Mouse (Mus musculus): Measurements from ENCODE around the gene Pde4d. TPM values are rescaled to one million over a fixed set of nuclear protein-coding genes. Genes with fewer than 3 reads are reported as not detected.

Gene Pde4d
- polyA plus RNA-seq, 1 experiment from 2014 or later = 14.8 TPM

DNA sequence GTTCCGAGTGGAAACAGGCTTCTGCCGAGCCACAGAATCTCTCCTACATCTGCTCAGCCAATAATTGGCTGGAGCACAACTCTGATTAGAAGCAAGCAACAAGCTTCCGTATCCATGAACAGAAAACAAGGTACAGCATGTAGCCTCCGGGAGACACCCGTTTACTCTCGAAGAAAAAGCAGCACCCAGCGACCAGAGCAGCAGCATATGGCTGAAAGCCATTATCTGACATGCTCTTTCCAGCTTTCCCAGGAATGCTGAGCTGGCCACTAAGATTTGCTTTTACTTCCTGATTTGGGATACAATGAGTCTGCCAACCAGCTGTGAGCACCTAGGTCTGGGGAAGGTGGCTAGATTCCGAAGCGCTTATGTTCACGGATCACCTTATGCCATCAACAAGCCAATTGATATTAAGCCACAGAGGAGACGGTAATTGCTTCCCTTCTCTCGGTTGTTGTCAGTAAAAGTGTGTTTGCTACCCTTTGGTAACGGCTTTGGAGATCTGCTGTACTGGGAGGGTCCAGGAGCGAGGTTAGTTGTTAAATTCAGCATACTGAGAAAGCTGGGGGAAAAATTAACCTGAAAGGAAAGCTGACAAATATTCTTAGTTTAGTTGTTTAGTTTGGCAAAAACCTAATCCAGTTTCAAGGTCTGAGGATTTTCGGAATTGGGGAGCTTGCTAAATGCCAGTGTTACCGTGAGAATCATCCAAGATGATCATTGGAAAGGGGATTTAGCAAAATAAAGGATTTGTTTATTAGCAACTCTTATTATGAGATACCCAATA is 1131.7 kb downstream of the Pde4d start:
- Histone ChIP-seq H3K27ac (ENCODE audit: low read depth, low read length) (no peak overlapping the region), H3K27me3 (ENCODE audit: control insufficient read depth, insufficient read depth, low read length) (no peaks in the 10 kb centered on the region), H3K4me2 (replicated peaks; ENCODE audit: low read depth, low read length) (no peak overlapping the region), H3K9ac (ENCODE audit: low read depth, low read length) (no peak overlapping the region), H3K9me3 (ENCODE audit: control insufficient read depth, low read length) (no peaks in the 10 kb centered on the region), H3K4me1 (ENCODE audit: control insufficient read depth, insufficient read depth, low read length) (no peaks in the 10 kb centered on the region), H3K36me3 (ENCODE audit: control insufficient read depth, insufficient read depth, low read length) (no peaks in the 10 kb centered on the region), H3K4me3 (ENCODE audit: low read length) (no peak overlapping the region)
- ATAC-seq (ENCODE audit: low FRiP score, low TSS enrichment) = no peak
- WGBS = 79% methylated on average over 16 of the region's 16 CpGs

- H3K4me3 ChIP-seq (ENCODE audit: low read length) = no peak overlapping the region
- H3K4me1 ChIP-seq (ENCODE audit: control insufficient read depth, insufficient read depth, low read length) = no peaks in the 10 kb centered on the region
- H3K27me3 ChIP-seq (ENCODE audit: control insufficient read depth, insufficient read depth, low read length) = no peaks in the 10 kb centered on the region
- WGBS = 79% methylated on average over 4 of the region's 4 CpGs
- H3K9me3 ChIP-seq (ENCODE audit: control insufficient read depth, low read length) = no peaks in the 10 kb centered on the region
- ATAC-seq (ENCODE audit: low FRiP score, low TSS enrichment) = no peak
- no peak overlapping the region for H3K9ac ChIP-seq (ENCODE audit: low read depth, low read length)
- no peak overlapping the region for H3K27ac ChIP-seq (ENCODE audit: low read depth, low read length)
- H3K36me3 ChIP-seq (ENCODE audit: control insufficient read depth, insufficient read depth, low read length) = no peaks in the 10 kb centered on the region
- H3K4me2 ChIP-seq (replicated peaks; ENCODE audit: low read depth, low read length) = no peak overlapping the region
Measured at GRCm38 (mm10) chr13:109590048-109590447, 1140.3 kb downstream of the Pde4d start.

DNA sequence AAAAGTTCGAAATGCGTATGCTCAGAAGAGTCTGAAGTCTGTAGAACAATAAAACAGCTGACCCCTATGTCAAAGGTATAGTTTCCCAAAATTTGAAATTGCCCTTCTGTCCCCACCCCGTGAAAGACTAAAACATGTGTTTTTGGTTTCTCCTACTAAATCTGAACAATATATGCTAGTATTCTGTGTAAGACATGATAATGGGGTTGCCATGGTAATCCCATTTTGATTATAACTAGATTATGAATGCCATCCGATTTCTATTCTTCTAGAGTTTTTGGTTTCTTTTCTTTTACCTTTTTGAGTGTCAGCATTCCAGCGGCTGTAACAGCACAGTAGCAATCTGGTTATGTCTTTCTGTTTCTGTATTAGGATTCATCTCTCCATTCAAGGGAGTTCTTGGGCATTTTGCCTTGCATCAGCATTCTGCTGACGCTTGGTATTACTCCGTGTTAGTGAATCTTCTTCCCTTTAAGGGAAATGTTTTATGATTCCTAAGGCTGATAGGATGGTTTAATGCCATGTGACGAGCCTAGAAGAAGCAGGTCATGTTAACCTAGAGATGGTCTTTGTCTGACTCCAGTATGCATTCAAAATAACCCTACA is 1142.5 kb downstream of the Pde4d start:
- Histone ChIP-seq H3K9ac (ENCODE audit: low read depth, low read length) (no peak overlapping the region), H3K9me3 (ENCODE audit: control insufficient read depth, low read length) (no peaks in the 10 kb centered on the region), H3K4me2 (replicated peaks; ENCODE audit: low read depth, low read length) (no peak overlapping the region), H3K36me3 (ENCODE audit: control insufficient read depth, insufficient read depth, low read length) (no peaks in the 10 kb centered on the region), H3K27me3 (ENCODE audit: control insufficient read depth, insufficient read depth, low read length) (no peaks in the 10 kb centered on the region), H3K4me3 (ENCODE audit: low read length) (no peak overlapping the region), H3K4me1 (ENCODE audit: control insufficient read depth, insufficient read depth, low read length) (no peaks in the 10 kb centered on the region), H3K27ac (ENCODE audit: low read depth, low read length) (no peak overlapping the region)
- no peak for ATAC-seq (ENCODE audit: low FRiP score, low TSS enrichment)
- 90% methylated on average over 8 of the region's 8 CpGs for WGBS

- H3K4me1 ChIP-seq (ENCODE audit: control insufficient read depth, insufficient read depth, low read length) = no peaks in the 10 kb centered on the region
- no peaks in the 10 kb centered on the region for H3K27me3 ChIP-seq (ENCODE audit: control insufficient read depth, insufficient read depth, low read length)
- H3K9ac ChIP-seq (ENCODE audit: low read depth, low read length) = no peak overlapping the region
- H3K4me3 ChIP-seq (ENCODE audit: low read length) = no peak overlapping the region
- H3K9me3 ChIP-seq (ENCODE audit: control insufficient read depth, low read length) = no peaks in the 10 kb centered on the region
- no peak overlapping the region for H3K4me2 ChIP-seq (replicated peaks; ENCODE audit: low read depth, low read length)
- H3K36me3 ChIP-seq (ENCODE audit: control insufficient read depth, insufficient read depth, low read length) = no peaks in the 10 kb centered on the region
- 70% methylated on average over 4 of the region's 4 CpGs for WGBS
- no peak for ATAC-seq (ENCODE audit: low FRiP score, low TSS enrichment)
- H3K27ac ChIP-seq (ENCODE audit: low read depth, low read length) = no peak overlapping the region
Measured at GRCm38 (mm10) chr13:109599711-109600110, 1150.0 kb downstream of the Pde4d start.

- Histone ChIP-seq H3K27me3 (ENCODE audit: control insufficient read depth, insufficient read depth, low read length) (no peaks in the 10 kb centered on the region), H3K4me2 (replicated peaks; ENCODE audit: low read depth, low read length) (no peak overlapping the region), H3K4me3 (ENCODE audit: low read length) (no peak overlapping the region), H3K27ac (ENCODE audit: low read depth, low read length) (no peak overlapping the region), H3K36me3 (ENCODE audit: control insufficient read depth, insufficient read depth, low read length) (no peaks in the 10 kb centered on the region), H3K4me1 (ENCODE audit: control insufficient read depth, insufficient read depth, low read length) (no peaks in the 10 kb centered on the region), H3K9ac (ENCODE audit: low read depth, low read length) (no peak overlapping the region), H3K9me3 (ENCODE audit: control insufficient read depth, low read length) (no peaks in the 10 kb centered on the region)
- 77% methylated on average over 2 of the region's 2 CpGs for WGBS
- no peak for ATAC-seq (ENCODE audit: low FRiP score, low TSS enrichment)
Measured at GRCm38 (mm10) chr13:109604017-109604416, 1154.3 kb downstream of the Pde4d start.

- Histone ChIP-seq H3K4me2 (replicated peaks; ENCODE audit: low read depth, low read length) (no peak overlapping the region), H3K4me1 (ENCODE audit: control insufficient read depth, insufficient read depth, low read length) (no peaks in the 10 kb centered on the region), H3K9ac (ENCODE audit: low read depth, low read length) (no peak overlapping the region), H3K27me3 (ENCODE audit: control insufficient read depth, insufficient read depth, low read length) (no peaks in the 10 kb centered on the region), H3K27ac (ENCODE audit: low read depth, low read length) (no peak overlapping the region), H3K36me3 (ENCODE audit: control insufficient read depth, insufficient read depth, low read length) (no peaks in the 10 kb centered on the region), H3K9me3 (ENCODE audit: control insufficient read depth, low read length) (no peaks in the 10 kb centered on the region), H3K4me3 (ENCODE audit: low read length) (no peak overlapping the region)
- WGBS = 77% methylated on average over 1 of the region's 1 CpGs
- ATAC-seq (ENCODE audit: low FRiP score, low TSS enrichment) = no peak
Measured at GRCm38 (mm10) chr13:109605140-109605539, 1155.4 kb downstream of the Pde4d start.

DNA sequence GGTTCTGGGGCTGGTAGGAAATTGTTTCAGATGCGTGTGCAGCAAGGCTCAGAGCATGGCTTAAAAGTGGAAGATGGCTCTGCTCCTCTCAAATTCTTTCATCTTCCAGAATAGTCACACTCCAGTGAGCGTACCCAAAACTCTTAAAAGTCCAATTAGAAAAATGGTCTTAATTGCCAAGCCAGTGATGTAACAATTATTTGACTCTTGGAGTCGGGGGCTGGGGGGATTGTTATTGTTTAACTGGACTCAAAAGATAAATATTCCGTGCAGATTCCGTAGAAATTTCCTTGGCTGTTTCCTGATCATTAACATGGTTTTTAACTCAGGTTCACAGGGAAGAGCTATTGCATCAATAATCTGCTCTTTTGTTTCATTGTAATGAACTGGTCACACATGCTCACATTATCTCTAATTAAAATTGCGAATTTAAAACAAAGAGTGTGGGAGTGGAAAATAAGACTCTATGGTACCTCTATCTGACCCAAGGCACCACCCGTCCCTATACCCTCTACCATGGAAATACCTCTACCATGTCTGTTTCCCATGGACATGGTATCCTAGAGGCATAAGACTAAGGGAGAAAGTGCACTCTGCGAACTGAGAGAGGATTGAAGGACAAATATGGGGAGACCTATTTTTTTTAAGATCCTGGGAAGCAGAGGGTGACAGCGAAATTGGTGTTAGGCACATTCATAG is 1159.5 kb downstream of the Pde4d start:
- no peak overlapping the region for H3K4me3 ChIP-seq (ENCODE audit: low read length)
- 0 out of 2 replicates have a peak, but pooled peaks cover 3% of the 10 kb centered on the region for H3K4me1 ChIP-seq (ENCODE audit: control insufficient read depth, insufficient read depth, low read length)
- no peak overlapping the region for H3K4me2 ChIP-seq (replicated peaks; ENCODE audit: low read depth, low read length)
- no peak for ATAC-seq (ENCODE audit: low FRiP score, low TSS enrichment)
- H3K9me3 ChIP-seq (ENCODE audit: control insufficient read depth, low read length) = no peaks in the 10 kb centered on the region
- no peak overlapping the region for H3K27ac ChIP-seq (ENCODE audit: low read depth, low read length)
- H3K36me3 ChIP-seq (ENCODE audit: control insufficient read depth, insufficient read depth, low read length) = no peaks in the 10 kb centered on the region
- H3K9ac ChIP-seq (ENCODE audit: low read depth, low read length) = no peak overlapping the region
- 68% methylated on average over 9 of the region's 9 CpGs for WGBS
- H3K27me3 ChIP-seq (ENCODE audit: control insufficient read depth, insufficient read depth, low read length) = no peaks in the 10 kb centered on the region

- H3K4me1 ChIP-seq (ENCODE audit: control insufficient read depth, insufficient read depth, low read length) = 0 out of 2 replicates have a peak, but pooled peaks cover 3% of the 10 kb centered on the region
- no peaks in the 10 kb centered on the region for H3K36me3 ChIP-seq (ENCODE audit: control insufficient read depth, insufficient read depth, low read length)
- peak; percentile 62 for ATAC-seq (ENCODE audit: low FRiP score, low TSS enrichment)
- no peaks in the 10 kb centered on the region for H3K9me3 ChIP-seq (ENCODE audit: control insufficient read depth, low read length)
- H3K4me3 ChIP-seq (ENCODE audit: low read length) = no peak overlapping the region
- WGBS = 3% methylated on average over 3 of the region's 3 CpGs
- H3K9ac ChIP-seq (ENCODE audit: low read depth, low read length) = no peak overlapping the region
- H3K4me2 ChIP-seq (replicated peaks; ENCODE audit: low read depth, low read length) = no peak overlapping the region
- no peaks in the 10 kb centered on the region for H3K27me3 ChIP-seq (ENCODE audit: control insufficient read depth, insufficient read depth, low read length)
- H3K27ac ChIP-seq (ENCODE audit: low read depth, low read length) = no peak overlapping the region
Measured at GRCm38 (mm10) chr13:109609805-109610187, 1160.0 kb downstream of the Pde4d start.

- Histone ChIP-seq H3K4me1 (ENCODE audit: control insufficient read depth, insufficient read depth, low read length) (0 out of 2 replicates have a peak, but pooled peaks cover 3% of the 10 kb centered on the region), H3K4me3 (ENCODE audit: low read length) (no peak overlapping the region), H3K9me3 (ENCODE audit: control insufficient read depth, low read length) (no peaks in the 10 kb centered on the region), H3K27me3 (ENCODE audit: control insufficient read depth, insufficient read depth, low read length) (no peaks in the 10 kb centered on the region), H3K27ac (ENCODE audit: low read depth, low read length) (no peak overlapping the region), H3K4me2 (replicated peaks; ENCODE audit: low read depth, low read length) (no peak overlapping the region), H3K9ac (ENCODE audit: low read depth, low read length) (no peak overlapping the region), H3K36me3 (ENCODE audit: control insufficient read depth, insufficient read depth, low read length) (no peaks in the 10 kb centered on the region)
- no peak for ATAC-seq (ENCODE audit: low FRiP score, low TSS enrichment)
- WGBS = 97% methylated on average over 2 of the region's 2 CpGs
Measured at GRCm38 (mm10) chr13:109610772-109611171, 1161.0 kb downstream of the Pde4d start.

Data from kidney, embryonic 14.5 days (tissue).